Mouse (Mus musculus) thymus, postnatal 0 days (tissue): Measurements from ENCODE around the gene Slc4a5. TPM values are rescaled to one million over a fixed set of nuclear protein-coding genes. Genes with fewer than 3 reads are reported as not detected.

ENCODE experiments used
- DNase-seq: peaks from one replicate; pipeline ENCODE4 v3.0.0-alpha.2; 2015; ENCODE audit warnings: low spot score
- polyA plus RNA-seq: library from polyadenylated mRNA; unstranded; fragments of >200 nt; fragmentation: Nextera tagmentation; extraction: Ambion mirVana; gene quantifications from 2 replicates; pipeline ENCODE4 v1.2.1, GENCODE M21; 2015

Gene Slc4a5
- polyA plus RNA-seq = 0.07 and 0.17 TPM in 2 replicates

DNA sequence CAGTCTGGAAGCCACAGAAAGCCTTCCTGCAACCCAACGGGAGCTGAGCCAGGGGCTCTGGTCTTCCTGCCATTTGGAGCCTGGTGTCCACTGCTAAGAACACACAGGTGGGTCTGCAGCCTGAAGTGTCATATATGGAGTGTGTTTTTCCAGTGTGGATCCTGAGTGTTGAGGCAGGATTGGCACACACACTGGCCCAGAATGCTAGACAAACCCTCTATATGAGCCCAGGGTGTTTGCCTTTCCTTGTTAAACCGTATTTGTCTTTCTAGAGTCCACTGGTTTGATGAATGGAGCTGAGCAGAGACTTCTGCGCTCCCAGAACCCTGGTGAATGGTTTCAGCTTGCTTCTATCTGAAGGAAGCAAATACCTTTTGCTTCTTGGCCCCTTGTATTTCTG lies at the start of gene Slc4a5:
TSS of gene Slc4a5 (plus strand) at position 15 of the 400 bp plus-strand sequence.
- no peak for DNase-seq

DNA sequence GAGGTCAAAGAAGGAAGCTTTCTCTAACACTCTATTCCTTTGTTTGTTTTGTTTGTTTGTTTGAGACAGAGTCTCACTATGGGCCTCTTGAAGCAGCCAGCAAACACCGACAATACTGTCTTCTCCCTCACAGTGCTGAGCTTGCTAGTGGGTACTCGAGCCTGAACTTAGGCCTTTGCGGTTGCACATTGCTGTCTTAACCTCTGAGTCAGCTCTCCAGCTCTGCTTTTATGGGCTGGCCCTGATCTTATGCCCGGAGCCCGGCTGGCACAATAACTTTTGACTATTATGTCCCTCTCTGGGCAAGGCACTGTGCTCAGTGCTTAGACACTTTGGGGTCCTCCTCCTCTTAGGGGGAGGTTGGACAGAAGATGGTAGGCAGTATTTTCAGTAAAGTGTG lies 49.8 kb upstream of the Slc4a5 start:
- DNase-seq = no peak

DNA sequence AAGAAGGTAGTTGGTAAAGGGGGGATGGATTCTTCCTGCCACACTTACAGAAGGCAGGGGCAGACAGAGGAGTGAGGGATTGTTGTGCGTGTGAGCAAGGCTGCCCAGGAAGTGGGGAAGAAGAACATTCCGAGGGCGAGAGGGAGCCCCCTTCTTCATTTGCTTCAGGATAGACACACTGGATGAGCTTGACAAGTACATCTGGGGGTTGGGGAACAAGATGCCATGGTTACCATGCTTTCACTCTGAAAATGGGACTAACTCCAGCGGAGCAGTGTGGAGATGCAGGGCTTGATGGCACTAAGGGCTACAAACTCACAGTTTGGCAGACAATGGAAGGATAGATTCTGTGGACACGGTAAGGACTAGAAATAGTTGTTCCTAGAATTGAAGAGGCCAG lies 48.6 kb upstream of the Slc4a5 start:
- no peak for DNase-seq

DNA sequence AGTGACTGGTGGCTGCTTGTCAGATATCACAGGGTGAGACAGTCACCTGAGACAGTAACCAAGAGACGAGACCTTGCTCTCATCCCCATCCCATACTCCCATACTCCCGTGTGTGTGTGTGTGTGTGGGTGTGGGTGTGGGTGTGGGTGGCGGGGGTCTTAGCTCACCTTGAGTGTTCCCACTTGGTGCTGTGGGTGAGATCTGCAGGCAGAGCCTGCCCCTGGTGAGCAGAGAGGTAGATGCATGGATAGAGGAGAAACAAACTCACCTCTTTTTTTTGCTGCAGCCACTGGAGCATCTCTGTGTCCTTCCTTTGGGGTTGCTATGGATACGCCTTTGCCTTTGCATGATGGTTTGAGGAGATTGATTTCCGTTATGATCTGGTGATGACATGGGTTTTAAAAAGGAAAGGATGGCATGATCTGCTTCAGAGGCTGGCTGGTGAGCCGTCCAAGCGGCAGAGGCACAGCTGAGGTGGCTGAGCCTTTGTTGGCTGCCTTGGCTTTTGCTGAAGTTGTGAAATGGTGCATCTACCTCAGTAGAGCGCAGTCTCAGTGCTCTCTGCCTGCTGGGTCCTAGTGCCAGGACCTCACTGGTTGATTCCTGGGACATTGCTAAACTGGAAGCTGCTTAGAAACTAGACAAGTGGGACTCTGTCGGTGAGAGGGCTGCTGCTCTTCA lies 47.2 kb upstream of the Slc4a5 start:
- DNase-seq = no peak

DNA sequence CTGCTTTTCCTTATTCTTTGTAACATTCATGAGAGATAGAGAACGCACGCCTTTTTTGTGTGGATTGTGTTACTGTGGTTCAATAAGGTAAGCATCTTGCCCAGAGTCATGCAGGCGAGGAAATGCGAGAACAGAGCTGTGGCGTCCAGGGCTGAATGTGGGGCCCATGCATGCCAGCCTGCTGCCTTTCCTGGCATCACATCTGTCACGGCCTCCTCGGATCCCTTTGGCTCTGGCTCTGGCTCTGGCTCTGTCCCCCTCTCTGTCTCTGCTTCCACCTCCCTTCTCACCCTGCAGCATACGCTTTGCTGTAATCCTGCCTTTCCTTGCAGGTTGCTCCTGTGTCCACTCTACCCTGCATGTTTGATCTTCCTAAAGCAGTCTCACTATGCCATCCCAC lies 43.6 kb upstream of the Slc4a5 start:
- DNase-seq = no peak

DNA sequence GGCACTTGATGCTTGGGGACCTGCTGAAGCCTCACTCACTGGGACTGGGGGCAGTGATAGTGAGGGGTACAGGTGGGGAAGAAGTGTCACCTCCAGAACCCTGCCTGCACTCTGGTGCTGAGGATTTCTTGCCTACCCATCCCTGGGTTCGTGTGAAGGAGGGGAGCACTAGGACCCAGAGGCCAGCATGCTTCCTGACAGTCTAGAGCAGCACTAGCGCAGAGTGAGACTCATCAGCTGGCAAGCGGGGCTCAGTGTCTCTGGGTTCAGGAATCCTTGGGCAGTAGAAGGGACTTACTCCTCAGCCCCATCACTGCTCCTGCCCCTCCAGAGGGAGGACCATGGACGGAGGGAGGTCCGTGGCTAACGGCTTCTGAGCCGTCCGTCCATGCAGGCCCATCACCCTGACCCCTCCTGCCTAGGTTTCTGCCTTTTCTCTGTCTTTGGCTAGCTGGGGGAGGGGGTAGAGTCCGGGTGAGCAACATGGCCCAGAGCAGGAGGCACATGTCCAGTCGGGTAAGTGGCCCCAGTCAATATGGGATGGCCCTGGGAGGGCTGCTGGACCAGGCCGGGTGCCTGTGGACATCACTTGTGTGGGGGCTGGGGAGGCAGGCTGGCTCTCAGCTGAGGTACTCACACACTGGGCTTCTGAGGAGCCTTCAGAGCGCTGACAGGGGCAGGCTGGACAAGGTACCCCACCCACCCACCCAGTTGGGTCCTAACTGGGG lies 40.1 kb upstream of the Slc4a5 start:
- no peak for DNase-seq

DNA sequence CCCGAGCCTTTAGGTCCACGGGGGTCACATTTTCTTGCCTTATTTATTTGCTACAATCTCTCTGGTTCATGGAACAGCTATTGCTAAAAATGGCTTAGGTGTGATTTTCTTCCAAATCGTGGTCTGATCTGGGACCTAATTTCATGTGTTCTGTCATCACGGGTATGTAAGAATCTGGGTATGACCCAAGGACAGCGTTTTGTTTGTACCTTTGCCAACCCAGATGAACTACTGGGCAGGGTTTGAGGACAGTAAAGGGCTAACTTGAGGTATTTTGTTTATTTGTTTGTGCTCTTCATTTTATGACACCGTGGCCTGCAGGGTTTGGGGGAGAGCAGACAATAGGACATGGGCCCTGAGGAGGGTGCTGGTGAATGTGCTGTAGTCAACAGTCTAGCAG lies 39.0 kb upstream of the Slc4a5 start:
- DNase-seq = no peak

DNA sequence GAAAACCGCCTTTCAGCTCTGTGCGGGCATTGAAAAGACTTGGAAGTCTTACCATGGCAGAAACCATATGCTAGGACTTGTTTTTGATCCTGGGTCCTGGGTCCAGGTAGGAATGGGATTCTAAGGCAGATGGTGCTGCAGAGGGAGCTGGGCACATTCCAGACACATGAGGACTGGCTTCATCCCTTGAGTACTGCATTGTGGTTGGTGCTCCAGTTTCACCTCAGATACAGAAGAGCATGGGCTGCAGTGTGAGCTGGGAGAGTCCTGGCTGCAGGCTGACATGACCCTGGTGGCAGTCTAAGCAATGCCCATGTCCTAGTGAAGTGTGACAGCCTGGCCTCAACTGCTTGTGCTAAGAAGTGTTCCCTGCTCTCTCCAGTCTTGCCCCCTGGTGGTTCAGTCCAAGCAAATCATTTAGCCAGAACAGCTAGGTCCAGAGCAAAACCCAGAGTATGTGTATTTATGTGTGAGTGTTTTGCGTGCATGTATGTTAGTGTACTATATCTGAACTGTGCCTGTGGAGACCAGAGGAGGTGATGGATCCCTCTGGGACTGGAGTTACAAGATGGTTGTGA lies 34.7 kb upstream of the Slc4a5 start:
- DNase-seq = no peak

DNA sequence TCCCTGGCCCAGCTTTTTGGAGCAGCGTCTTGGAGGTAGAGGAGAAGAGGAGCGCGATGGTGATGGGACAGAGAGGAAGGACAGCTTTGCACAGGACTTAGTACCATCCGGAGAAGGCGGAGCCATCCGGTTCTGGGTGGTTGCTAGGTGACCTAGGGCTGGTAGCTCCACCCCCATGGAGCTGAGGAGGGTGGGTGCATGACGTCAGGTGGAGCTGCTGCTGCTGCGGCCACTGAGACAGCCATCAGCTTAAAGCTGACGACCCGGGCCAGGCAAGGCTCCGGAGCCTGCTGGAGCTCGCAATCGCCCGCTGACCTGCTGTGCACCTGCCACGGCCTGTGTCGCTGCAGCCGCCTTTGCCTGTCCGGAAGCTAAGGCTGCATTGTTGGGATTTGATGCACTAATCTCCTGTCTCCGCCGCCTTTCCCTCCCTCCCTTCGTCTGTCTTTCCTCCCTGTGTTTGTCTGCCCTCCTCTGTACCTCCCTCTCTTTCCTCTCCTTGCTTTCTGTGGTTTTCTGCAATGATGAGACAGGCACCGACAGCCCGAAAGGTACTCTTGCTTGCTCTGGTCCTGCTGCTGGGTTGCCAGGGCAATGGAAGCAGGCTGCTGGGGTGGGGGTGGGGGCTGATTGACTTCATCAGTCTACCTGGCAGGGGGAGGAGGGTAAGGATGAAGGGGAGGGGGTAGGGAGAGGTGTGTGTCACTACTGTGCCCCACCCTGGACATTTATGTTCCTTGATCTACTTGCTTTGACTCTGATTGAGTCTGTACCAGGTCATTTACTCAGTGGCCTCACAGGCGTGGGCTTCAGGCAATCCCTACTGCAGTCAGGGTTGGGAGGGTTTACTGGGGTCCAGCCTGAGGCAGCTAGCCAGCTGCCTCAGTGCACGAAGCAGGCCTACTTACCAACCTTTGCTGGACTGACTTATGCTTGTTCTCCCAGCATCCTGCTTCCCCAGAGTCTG lies 33.5 kb upstream of the Slc4a5 start:
- peak; percentile 41 for DNase-seq

DNA sequence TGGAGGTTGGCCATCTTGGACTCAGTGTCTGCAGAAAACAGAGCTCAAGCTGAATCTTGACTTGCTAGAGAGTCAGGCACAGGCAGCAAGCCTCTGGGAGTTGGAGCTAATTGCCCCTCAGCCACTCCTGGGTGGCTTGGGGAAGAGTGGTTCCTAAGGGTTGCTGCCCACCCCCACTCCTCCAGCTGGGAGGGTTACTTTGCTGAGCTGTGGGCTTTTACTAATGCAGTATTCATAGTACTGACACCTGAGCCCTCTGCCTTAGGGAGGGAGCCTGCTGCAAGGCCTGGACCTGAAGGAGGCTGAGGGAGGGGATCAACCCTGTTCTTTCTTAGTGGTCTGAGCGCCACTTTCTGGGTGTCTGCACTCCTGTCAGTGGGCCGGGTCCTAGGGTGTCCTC lies 32.7 kb upstream of the Slc4a5 start:
- DNase-seq = no peak

DNA sequence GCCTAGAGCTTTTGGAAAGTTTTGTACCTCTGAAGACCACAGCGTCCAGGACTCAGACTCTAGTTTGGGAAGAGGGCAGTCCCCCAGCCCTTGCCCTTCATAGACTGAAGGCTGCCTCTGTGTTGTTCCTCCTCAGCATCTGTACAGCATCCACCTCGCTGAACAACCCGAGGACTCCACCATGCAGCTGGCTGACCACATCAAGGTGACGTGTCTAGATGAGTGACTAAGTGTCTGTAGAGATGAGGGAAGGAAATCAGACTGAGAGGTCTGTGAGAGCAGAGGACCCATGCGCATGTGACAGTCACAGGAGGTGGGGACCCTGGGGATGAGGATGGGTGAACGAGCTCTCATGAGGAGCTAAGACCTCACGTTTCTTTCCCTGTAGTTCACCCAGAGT lies 26.1 kb upstream of the Slc4a5 start:
- peak; percentile 69 for DNase-seq

DNA sequence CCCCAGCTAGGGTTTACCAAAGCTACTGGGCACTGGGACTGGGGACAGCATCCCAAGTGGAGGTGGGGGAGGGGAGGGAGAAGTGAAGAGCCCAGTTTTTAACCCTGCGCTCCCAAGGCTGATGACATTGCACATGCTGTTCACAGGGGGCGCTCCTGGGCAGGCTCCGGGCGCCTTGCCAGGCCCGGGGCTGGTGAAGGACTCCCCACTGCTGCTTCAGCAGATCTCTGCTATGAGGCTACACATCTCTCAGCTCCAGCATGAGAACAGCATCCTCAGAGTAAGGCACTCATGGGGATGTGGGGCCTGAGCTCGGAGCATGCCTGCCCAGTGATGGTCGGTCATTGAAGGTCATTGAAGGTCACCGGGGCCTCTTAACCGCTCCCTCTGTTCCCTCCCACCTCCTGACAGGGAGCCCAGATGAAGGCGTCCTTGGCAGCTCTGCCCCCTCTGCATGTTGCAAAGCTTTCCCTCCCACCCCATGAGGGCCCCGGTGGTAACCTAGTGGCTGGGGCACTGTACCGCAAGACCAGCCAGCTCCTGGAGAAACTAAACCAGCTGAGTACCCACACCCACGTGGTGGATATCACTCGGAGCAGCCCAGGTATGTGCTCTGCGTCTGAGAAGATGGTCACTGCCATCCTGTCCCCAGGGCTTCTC lies 22.2 kb upstream of the Slc4a5 start:
- no peak for DNase-seq

DNA sequence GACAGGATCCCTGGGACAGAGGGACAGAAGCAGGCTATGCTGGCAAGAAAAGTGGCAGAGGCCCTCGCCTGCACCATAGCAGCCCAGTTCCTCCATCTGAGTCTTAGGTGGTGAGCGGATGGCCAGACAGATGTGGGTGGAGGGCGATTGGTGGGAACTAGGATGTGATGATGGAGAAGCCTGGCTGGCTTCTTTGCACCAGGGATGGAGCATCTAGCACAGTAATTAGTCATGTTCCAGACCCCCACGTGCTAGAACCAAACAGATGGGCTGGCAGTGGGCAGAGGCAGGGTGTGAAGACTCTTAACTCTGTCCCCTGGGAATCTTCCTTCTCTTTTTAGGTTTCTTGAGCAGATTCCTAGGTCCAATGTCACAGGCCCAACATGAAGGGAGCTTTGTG lies 16.3 kb upstream of the Slc4a5 start:
- no peak for DNase-seq

DNA sequence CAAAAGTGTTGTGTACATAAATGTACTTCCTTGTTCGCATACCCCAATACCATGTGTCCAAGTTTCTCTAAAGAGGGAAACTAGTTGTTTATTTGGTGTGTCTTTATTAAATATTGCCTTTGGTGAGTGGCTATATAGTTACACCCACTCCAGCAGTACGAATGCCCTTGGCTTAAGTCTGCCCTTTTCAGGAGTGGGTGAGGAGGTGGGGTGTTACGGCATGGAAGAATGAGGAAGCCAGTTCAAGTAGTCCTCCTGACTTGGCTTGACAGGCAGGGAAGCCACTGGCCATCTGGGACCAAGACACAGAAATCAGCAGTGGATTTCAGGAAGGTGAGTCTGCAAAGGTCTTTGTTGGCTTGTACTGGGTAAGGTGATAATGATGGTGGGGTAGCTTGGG lies 13.8 kb upstream of the Slc4a5 start:
- DNase-seq = no peak

DNA sequence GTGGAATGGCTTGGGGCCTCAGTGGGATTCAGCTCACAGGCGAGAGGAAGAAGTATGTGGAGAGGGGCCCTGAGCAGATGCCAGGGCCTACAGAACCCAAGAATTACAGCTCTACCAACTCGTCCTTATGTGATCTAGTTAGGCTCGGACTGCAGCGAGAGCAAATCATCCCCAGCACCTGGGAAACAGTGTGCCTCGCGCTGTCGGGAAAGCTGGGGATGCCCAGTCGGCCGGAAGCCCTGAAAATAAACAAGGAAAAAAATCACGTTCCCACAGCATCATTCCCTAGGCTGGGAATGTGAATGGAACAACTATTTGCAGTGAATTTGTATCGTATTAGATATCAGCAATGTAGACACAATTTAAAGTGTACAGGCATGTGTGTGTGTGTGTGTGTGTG lies 13.3 kb upstream of the Slc4a5 start:
- DNase-seq = no peak

DNA sequence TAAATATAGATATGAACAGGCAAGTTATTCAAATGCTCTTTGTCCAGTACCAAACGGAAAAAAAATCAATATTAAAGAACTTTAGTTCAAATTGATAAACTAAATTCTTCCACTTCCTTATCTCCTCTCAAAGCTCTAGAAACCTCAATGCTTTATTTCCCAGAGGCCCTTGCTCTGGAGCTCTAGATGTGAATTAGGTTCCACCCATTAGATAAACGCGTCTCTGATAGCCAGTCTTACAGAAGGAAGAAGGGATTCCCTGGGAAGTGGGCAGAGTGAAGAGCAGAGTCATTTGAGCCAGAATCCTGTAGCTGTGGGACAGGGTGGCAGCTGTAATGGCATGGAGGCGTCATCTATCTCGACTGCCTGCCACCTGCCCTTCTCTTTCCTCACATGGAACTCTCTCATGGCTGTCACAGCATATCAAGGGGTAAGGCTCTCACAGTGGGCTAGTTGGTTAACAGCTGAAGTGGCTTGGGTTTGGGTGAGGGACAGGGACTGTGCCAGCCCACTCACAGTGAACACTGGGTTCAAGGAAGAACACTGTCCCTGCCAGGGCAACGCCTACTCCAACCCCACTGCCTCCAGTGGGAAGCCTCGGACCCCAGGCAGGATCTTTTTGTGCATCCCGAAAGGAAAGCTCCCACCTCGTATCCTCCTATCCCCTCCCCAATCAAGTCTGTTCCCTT lies 12.1 kb upstream of the Slc4a5 start:
- DNase-seq = no peak

DNA sequence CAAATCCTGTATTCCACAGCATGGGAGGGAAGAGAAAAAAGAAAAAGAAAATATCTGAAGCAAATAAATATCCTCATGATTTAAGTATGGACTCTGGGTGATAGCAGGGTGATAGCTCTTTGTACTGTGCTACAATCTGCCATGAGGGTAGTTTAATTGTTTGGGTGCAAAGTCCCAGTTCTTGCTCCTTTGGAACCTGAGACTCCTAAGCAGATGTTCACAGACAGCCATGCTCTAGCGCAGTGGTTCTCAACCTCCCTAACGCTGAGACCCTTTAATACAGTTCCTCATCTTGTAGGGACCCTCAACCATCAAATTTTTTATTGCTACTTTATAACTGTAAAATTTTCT lies 11.6 kb upstream of the Slc4a5 start:
- DNase-seq = no peak

DNA sequence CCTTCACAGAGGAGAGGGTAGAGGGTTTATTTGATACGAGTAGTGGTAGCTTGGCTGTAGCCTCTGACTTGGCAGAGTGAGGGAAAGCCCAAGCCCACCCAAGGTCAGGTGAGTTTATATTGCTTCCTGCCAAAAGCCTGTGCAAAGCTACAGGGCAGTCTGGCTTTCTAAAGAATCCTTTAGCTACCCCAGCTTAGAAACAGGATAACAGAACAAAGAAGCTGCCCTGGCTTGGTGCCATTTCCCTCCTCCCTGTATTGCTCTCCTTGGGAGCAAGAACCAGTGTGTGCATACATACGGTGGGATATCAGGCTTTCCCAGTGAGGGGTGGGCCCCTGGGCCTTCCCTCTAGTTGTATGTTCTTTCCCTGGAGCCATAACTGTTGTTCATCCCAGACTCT lies 9.1 kb upstream of the Slc4a5 start:
- no peak for DNase-seq

DNA sequence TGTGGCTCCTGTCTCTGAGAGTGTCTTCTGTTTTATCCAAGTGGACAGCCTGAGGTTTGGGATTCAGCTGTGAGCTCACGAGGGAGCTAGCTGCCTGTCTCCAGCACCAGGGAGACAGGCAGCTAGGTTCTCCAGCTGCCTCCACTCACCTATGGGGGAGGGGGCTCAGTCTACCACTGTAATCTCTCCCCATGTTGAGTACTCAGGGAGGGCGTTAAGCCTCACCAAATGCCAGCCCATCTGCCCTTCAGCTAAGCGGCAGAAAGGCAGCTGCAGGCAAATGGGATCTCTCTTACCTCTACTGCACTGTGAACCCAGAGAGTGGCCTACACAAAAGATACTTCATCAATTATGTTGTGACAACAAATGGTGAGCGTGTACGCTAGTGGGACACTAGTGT lies 8.1 kb upstream of the Slc4a5 start:
- DNase-seq = no peak

DNA sequence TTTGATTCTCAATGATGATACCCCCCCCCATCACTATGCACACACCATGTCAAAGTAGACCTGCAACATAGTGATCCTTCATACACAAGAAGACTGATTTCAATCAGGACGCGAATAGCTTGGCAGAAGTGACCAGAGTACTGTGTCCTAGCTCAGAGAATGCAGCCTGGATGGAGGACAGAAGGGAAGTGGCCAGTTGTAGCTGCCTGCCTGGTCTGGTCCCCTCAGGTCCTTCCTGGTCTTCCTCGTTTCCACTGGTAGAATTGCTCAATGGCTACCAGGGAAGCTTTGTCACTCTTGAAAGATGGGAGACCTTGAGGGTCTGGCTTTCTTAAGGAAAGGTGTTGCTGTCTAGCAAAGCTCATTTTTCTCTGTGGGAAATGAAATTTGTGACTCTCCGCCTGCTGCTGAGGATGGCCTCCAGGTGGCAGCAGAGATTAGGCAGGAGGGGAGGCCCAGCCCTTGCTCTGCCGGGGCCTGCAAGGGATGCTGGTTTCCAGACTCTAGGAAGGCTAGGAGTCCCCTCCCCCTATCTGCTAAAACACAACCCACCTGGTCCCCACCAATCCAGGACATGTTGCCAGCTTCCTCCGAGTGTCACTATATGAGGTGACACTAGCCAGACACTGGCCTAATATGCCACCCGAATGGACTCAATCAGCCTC lies 4.5 kb upstream of the Slc4a5 start:
- DNase-seq = peak; percentile 58
